Mouse (Mus musculus) urinary bladder, postnatal 10 days (tissue): Measurements from ENCODE around the gene Polr2h.

Experiments
- DNase-seq: peaks from one replicate; pipeline ENCODE4 v3.0.0; 2022; ENCODE audit warnings: low spot score

Polr2h gene

DNA sequence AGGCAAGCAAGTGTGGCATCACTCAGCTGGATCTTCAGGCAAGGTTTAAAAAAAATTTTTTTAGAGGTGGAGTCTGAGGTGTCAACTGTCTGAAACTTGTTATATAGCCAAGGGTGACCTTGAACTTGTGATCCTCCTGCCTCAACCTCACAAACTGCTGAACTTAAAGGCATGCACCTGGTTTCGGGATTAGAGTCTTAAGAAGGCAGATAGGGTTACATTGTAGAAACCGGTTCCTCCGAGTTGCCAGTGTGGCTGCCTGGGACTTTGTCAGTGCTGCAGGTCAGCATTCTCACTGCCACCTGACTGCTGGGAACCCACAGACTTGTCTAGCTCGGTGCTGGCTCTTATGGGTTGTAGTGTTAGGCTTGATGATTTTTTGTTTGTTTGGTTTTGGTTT lies 5.8 kb downstream of the Polr2h start:
- DNase-seq: no peak

GRCm38 (mm10) chr16:20724338-20724748 lies 6.9 kb downstream of the Polr2h start:
- DNase-seq: no peak

DNA sequence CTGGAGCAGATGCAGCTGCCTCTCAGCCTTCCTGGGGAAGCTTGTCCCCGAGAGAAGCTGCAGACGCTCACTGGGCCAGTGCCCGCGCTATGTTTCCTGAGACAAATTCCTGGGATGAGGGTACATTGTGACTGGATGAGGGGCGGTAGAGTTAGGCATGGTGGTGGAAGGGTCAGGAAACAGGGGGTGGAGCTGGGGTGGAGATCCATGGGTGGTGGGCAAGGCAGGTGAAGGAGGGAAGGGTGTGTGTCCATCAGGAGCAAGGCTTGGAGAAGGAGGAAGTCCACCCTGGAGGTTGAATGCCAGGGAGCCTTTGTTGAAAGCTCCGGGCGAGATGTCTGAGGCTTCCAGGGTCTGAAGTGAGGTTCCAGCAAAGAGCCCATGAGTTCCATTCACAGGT lies 7.9 kb downstream of the Polr2h start:
- DNase-seq: no peak

DNA sequence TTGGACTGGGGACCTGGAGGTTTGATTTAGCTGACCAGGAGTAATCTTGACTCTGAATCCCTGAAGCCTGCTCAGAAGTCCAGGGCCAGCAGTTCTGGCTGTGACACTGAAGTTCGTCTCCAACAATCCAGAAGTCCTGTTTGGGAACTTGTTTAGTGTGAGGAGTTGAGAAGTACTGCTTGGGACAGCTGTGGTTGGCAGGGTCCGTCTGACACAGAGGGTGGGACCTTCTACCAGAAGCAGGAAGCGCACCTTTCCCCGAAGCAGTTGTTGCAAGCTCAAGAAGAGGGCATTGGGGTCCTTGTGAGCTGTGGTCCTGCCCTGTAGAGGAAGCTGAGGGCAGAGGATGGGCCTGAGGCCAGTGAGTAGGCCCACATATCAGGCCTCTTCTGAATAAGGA lies 8.3 kb downstream of the Polr2h start:
- no peak for DNase-seq

GRCm38 (mm10) chr16:20726384-20726783 lies 8.9 kb downstream of the Polr2h start:
- DNase-seq: no peak

DNA sequence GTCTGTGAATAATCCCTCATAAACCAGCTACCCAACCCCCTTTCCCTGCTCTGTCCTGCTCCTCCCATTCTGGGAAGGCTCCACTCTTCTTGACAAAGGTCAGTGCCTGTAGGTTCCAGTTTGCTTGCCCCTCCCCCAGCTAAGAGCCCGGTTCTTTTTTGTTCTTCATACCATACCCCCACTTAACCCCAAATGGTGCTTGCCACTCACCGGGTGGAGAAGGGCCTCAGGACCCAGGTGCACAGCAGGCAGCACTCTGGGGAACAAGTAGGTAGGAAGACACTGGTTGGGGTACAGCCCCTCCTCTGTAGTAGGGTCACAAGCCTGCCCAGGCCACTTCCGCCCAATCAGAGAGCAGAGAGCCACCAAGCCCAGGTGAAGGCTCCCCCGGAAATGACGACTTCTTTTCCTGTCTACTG lies 12.8 kb downstream of the Polr2h start:
- DNase-seq: no peak

DNA sequence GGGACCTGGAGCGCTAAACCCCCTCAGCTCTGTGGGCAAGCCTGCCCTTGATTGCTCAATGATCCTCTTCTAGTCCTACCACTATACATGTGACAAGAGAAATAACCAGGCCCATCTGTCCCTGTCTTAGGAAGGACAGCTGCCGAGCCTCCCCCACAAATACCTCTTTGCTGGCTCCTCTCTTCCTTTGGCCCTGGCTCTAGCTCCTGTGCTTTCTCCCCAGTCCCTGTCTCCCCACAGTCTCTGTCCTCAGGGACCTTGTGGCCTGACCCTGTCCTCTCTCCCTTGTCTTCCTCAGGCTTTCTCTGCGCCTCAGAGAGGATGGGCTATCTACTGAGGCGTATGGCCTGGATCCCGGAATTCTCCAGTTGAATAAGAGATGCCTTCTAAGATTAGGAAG lies 14.2 kb downstream of the Polr2h start:
- DNase-seq: no peak

GRCm38 (mm10) chr16:20732251-20732924 lies 14.9 kb downstream of the Polr2h start:
- no peak for DNase-seq

DNA sequence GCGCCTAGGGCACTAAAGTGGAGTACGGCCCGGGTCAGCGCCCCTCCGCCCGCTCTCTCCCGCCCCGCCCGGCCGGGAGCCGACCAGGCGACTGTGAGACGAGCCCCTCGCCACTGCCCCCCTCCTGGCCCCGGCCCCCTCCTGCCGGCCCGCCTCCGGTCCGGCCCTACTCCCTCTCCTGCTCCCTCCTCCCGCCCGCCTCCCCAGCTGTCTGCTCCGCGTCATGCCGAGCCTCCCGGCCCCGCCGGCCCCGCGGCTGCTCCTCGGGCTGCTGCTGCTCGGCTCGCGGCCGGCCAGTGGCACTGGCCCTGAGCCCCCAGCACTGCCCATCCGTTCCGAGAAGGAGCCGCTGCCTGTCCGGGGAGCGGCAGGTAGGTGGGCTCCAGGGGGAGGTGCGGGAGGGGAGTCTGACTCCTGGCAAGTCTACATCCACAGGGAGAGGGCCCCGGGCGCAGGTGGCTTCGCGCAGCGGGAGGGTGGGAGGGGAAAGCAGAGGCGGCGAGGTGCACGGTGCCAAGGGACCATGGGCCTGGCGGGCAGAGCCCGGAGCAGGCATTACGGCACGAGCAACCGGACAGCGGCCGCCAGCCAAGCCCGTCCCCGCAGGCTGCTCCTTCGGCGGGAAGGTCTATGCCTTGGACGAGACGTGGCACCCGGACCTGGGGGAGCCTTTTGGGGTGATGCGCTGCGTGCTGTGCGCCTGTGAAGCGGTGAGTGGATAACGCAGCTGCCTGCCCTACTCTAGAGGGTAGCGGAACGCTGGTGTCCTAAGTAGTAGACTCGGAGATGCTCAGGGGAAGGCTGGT lies 15.7 kb downstream of the Polr2h start, which contains the start of gene Chrd:
Gene Chrd, plus strand, starts transcription at position 203 of the 806 bp plus-strand sequence.
- DNase-seq: no peak

- DNase-seq: no peak
Measured at GRCm38 (mm10) chr16:20733731-20734730, 16.6 kb downstream of the Polr2h start, which contains the start of gene Thpo. Thpo (minus strand) TSS chr16:20734511.

GRCm38 (mm10) chr16:20735651-20736050 lies 18.2 kb downstream of the Polr2h start:
- no peak for DNase-seq

DNA sequence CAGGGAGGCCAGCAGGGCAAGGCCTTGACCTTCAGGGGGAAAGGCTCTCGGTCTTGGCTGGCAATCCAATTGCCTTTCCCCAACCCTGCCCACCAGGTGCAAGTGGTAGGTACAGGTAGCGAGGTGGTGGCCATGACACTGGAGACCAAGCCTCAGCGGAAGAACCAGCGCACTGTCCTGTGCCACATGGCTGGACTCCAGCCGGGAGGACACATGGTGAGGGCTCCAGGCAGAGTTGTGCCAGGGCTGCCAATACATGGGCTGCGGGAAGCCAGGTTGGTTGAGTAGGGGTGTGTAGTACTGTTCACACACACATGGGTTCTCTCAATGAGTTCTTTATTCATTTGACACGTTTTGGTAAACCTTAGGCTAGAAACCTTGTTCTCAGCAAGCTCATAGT lies 18.7 kb downstream of the Polr2h start:
- no peak for DNase-seq

- no peak for DNase-seq
Measured at GRCm38 (mm10) chr16:20736823-20737222, 19.4 kb downstream of the Polr2h start.

DNA sequence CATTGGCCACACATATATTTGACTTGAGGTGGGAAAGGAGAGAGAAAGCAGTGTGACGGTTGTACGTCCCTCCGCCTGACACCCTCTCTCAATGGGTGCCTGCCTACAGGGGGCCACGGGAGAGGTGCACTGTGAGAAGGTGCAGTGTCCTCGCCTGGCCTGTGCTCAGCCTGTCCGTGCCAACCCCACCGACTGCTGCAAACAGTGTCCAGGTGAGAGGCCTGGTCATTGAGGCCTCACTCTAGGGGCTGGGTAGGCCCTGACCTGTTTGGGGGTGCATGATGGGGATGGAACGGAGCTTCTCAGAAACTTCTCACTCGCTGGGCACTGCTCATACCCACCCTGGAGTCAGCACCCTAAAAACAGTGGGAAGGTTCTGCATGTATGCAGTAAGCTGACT lies 22.4 kb downstream of the Polr2h start:
- DNase-seq: no peak

- DNase-seq: no peak
Measured at GRCm38 (mm10) chr16:20746641-20747040, 29.2 kb downstream of the Polr2h start.

DNA sequence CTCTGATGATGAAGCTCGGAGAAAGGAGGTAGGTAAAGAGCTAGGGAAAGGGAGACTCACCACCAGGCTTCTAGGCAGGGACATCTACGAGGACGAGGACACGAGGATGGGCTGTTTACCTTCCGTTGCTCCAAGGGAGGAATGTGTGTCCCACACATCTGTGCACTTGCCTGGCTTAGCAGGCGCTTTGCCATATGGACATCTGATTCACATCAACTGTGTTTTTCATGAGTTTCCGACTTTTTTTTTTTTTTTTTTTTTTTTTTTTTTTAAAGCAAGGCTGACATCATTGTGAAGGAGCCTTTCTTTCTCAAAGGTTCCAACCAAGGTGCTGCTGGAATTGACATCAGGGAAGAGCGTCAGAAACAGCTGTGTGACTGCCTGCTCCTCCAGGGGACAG lies 33.1 kb downstream of the Polr2h start:
- no peak for DNase-seq

DNA sequence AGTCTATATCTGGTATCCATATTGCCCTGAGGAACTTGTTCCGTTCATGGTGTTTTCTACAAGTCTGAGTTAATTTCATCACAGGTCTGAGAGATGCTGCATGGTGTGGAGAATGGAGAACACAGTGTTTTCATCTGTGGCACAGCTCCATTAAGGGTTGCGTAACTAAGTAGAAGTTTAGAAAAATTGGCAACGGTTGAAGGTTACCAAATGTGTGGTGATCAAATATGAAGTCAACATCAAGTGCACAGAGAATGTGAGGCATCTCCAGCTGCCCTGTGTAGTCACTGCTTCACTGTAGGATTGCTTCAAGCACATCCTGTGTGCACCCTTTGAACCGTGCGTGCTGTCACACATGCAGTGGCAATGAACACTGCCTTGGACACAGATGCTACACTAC lies 38.6 kb downstream of the Polr2h start:
- no peak for DNase-seq

- DNase-seq: no peak
Measured at GRCm38 (mm10) chr16:20757385-20757784, 39.9 kb downstream of the Polr2h start.

DNA sequence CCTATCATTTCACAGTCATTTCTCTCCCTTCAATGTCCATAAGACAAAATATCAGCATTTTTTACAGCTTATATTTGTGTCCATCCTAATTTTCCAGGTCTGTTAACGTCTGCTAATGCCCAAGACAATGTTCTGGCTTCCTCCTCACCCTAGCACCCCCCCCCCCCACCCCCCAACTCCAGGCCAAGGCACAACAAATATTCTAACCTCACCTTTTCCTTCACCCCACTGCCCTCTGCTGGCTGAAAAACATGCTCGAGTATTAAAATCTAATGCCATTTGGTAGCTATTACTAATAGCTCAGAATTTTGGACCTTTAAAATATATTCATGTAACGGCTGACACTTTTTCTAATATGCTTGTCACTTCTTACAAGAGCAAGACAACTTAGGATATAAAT lies 44.2 kb downstream of the Polr2h start:
- no peak for DNase-seq

DNA sequence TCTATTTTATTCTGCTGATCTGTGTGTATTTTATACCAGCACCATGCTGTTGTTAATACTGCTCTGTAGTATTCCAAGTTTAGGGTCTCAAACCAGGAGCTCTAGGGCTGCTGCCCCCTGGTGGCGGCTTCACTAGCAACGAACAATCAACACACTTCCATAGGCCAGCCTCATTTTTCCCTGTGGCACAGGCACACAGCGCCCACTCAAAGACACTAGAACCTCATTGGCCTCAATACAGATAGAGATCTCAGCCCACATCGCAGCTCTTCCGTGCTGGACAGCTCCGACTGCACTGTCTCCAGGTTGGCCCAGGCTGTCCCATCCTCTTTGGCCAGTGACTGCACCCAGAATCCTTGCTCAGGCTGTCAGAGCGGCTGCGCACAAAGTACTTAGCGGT lies 47.8 kb downstream of the Polr2h start:
- DNase-seq: no peak
